Mouse (Mus musculus): ENCODE results near the gene Slfn4. TPM values are rescaled to one million over a fixed set of nuclear protein-coding genes. Genes with fewer than 3 reads are reported as not detected.

The Slfn4 gene
- total RNA-seq, 2 experiments from 2014 or later, result 0.08 to 0.10 TPM

Other genes starting within 250 kb of the Slfn4 start
- gene Slfn5, start 223.8 kb upstream of the Slfn4 start, total RNA-seq (2021), result 10 to 100 TPM; 50.5 to 65.6 TPM
- under 1 TPM; 0.69 to 0.87 TPM for gene Slfn9, start 183.4 kb upstream of the Slfn4 start, total RNA-seq (2021)
- under 1 TPM; 0.65 to 0.98 TPM for gene Slfn8, start 154.4 kb upstream of the Slfn4 start, total RNA-seq (2021)
- gene Slfn2, start 110.1 kb upstream of the Slfn4 start, total RNA-seq (2021), result 1 to 10 TPM; 3.2 to 5.2 TPM
- under 1 TPM; 0.22 to 0.85 TPM for gene Slfn1, start 58.3 kb upstream of the Slfn4 start, total RNA-seq (2021)
- 1 to 10 TPM; 2.0 to 2.1 TPM for gene Slfn3, start 16.1 kb downstream of the Slfn4 start, total RNA-seq (2021)
- gene Slfn14, start 111.5 kb downstream of the Slfn4 start, total RNA-seq (2021), result not detected
- 10 to 100 TPM; 46.7 to 47.2 TPM for gene Ap2b1, start 123.8 kb downstream of the Slfn4 start, total RNA-seq (2021)
- gene Pex12, start 127.4 kb downstream of the Slfn4 start, total RNA-seq (2021), result 10 to 100 TPM in 1 of 2 experiments, 1 to 10 TPM in 1; 7.0 to 14.9 TPM
- 10 to 100 TPM; 74.9 to 78.3 TPM for gene Rasl10b, start 234.0 kb downstream of the Slfn4 start, total RNA-seq (2021)